Mouse (Mus musculus) layer of hippocampus, adult 8-10 months (tissue): ENCODE results near the gene Upk2. TPM values are rescaled to one million over a fixed set of nuclear protein-coding genes. Genes with fewer than 3 reads are reported as not detected.

Source experiments
- DNase-seq, 2 experiments: peaks; one replicate each; pipeline ENCODE4 v3.0.0; 2022; ENCODE audit warnings: low spot score in 2 of 2
- total RNA-seq, 4 experiments: library from RNA; stranded (reverse); gene quantifications; 2 replicates each; pipeline ENCODE4 v1.2.4; 2022

Upk2 gene
- total RNA-seq, 4 experiments from 2014 or later = not detected

- DNase-seq = no peak
Observed at GRCm38 (mm10) chr9:44488855-44489381, 34.1 kb upstream of the Upk2 start.

- no peak for DNase-seq
Observed at GRCm38 (mm10) chr9:44488416-44488815, 33.6 kb upstream of the Upk2 start.

DNA sequence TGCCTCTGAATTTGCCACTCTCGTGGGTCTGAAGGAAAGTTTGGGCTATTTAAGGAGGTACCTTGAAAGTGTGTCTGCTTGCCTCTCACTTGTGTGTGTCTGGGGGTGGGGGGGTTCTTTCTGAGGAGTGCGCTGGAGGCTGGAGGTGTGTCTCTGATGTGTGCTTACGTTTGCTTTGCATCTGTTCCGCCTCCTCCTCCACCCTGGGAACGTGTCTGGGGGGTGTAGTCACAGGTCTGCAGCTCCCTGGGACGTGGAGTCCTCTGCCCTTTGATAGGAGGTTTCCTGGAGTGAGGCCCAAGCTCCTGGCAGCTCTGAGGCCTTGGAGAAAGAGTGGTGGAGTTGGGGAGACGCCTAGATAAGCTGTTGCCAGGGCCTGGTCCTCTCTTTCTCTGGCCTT lies 32.7 kb upstream of the Upk2 start:
- DNase-seq = no peak

DNA sequence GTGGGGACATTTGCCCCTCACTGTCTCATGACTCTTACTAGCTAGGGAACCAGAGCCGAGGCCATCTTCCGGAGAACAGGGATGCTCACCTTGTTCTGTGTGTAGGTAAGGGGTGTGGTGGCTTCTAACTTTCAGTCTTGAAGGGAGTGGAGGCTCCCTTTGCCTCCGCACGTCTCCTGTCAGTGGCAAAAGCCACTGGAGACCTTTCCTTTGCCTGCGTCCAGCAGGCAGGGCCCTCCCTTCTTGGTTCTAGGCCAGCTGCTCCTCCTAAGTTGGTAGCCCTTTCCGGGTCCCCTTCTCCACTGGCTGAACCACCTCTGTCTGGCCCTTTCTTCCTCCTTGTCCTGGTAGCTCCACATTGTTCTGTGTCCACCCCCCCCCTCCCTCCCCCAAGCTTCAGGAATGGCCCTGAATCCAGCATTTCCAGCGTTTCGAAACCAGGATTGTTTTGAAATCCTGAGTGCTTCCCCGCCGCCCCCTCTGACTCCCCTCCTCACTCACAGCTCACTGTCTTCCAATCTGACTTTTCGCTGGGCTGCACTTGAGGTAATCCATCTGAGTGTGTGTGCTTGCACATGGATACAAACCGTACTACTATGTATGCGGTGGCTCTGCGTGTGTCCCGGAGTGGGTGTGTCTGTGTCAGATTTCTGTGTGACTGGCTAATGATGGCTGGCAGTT lies 32.1 kb upstream of the Upk2 start:
- DNase-seq = no peak

DNA sequence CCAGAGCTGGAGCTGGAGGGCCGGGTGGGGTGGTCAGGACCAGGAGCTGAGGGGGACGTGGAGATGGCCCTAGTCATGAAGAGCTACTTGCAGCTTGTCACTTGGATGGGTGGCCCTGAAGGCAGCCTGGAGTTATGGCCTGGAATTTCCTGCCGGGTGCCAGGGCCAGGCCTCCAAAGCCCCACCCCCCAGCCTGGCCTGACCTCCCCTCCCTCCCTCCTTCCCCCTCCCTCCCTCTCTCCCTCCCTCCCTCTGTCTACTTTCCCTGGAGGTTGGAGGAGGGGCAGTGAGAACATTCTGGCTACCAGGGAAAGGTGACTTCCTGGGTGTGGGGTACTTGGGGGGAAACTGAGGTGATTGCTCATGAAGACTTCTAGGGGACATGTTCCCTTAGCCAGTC lies 31.6 kb upstream of the Upk2 start:
- DNase-seq = no peak

DNA sequence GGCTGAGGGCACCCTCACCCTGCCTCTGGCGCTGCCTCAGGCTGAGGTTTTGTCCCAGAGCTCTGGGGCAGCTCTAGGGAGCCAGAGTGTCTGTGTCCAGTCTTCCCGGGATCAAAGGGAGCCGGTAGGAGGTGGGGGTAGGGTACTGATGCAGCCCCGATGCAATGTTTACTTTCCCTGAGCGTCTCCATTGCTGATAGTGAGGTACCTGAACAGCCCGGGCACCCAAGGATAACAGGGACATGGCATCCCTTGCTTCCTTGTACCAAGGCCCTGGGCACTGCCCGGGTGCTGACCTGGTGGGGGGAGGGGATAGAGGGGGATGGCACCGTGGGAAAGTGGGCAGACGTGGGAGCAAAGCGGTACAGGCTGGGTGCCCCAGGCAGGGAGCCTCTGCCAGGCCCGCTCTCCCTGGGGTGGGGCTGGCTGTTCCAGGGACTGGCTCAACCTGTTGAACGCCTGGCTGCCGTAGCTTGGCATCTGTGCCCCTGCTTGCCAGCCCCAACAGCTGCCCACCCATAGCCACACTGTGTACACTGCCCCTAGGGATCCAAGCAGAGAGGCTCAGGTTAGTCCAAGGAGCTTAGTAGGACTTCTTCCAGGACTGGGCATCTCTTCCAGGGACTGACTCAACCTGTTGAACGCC lies 30.9 kb upstream of the Upk2 start:
- no peak for DNase-seq

GRCm38 (mm10) chr9:44485105-44485515 lies 30.3 kb upstream of the Upk2 start:
- DNase-seq = no peak

GRCm38 (mm10) chr9:44484311-44485104 lies 29.7 kb upstream of the Upk2 start:
- no peak for DNase-seq

DNA sequence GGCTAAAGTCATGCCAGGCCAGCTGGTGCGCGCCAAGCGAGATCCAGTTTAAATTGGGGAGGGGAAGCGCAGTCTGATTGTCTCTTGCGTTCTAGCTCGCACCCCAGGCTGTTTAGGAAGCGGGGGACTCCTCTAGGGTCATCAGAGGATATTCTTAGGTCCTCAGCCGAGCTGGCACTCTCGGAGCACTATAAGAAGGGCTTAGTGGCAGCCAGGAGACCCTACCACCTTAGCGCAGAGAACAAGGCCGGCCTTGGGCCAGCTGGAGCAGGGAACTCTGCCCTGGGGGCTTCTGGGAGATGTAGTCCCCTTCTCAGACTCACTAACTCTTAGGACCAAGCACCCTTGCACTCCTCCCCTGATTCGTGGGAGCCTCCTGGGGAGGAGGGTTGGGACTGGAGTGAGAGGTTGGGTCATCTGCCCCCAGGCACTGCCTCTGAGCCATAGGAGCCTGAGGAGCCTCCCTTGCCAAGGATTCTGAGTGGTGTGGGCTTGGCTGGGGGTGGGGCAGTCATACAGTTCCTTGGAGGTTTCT lies 28.8 kb upstream of the Upk2 start:
- DNase-seq = peak in 1 of 2 experiments; percentile 50

DNA sequence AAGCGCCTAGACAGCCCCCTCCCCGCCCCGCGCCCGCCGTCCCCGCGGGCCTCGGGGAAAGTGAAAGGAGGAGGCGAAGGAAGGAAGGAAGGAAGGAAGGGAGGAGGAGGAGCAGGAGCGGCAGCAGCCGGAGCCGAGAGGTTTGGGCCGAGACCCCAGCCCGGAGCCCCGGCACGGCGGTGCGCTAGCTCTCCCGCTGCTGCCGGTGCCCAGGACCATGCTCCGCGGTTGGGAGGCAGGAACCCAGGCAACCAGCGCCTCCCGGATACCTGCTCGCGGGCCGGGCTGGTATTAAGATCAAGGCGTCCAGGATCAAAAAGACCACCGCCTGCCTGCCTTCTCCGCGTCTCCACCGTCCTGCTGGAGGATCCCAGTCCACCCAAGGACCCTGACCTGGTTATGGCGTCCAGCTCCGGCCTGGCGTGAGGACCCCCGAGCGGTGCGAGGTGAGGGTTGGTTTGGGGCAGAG lies 28.3 kb upstream of the Upk2 start:
- no peak for DNase-seq

GRCm38 (mm10) chr9:44482552-44482951 lies 27.8 kb upstream of the Upk2 start, which contains the start of gene Bcl9l:
Gene Bcl9l (plus strand): TSS chr9:44482825.
- DNase-seq = peak; percentile 89

DNA sequence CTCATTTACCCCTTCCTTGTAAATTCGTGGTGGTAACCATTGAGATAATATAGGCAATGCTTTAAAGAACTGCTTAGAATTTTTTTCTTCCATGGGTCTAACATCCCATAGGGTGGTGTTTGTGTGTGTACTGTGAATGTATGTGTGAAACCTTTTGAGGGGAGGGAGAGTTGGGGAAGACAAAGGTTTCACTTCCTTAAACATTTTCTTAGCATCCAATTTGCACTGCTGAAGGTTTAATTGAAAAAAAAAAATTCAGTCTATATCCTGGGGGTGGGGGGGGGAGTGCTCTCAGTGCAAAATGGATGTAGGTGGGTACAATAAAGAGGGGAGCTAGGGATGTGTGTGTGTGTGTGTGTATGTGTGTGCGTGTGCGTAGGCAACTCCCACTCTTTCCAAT lies 27.3 kb upstream of the Upk2 start:
- no peak for DNase-seq

GRCm38 (mm10) chr9:44479628-44480428 lies 25.1 kb upstream of the Upk2 start:
- peak; percentile 84 to 90 for DNase-seq

DNA sequence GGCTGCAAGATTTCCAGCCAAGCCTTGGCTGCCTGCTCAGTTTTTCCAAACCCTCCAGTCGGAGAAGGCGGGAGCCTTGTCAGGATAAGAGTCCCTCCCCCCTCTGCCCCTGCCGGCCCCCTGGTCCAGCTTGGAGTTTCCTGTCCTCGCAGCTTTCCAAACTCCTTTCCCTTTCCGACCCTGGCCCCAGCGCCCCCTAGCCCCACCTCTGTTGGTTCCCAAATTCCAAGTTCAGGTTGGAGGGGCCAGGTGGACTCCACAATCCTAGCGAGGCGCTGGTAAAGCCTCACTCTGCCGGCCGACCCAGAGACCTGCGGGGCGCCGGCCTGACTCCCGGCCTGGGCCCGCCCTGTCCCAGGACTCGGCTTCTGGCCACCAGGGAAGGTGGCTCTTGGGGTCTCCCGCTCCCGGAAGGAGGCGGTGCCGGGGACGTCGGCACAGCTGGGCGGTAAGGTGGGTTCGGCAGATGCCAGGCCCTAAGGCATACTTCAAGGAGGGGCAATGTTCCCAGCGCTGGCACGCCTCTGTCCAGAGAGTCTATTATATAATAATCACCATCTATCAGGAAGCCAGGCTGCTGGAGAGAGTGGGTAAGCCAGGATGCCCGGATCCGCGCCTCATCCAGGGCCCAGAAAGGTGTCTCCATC lies 24.3 kb upstream of the Upk2 start:
- peak in 1 of 2 experiments; percentile 67 for DNase-seq

GRCm38 (mm10) chr9:44478229-44478921 lies 23.6 kb upstream of the Upk2 start:
- DNase-seq = peak in 1 of 2 experiments; percentile 59

GRCm38 (mm10) chr9:44477339-44478228 lies 22.8 kb upstream of the Upk2 start:
- no peak for DNase-seq

DNA sequence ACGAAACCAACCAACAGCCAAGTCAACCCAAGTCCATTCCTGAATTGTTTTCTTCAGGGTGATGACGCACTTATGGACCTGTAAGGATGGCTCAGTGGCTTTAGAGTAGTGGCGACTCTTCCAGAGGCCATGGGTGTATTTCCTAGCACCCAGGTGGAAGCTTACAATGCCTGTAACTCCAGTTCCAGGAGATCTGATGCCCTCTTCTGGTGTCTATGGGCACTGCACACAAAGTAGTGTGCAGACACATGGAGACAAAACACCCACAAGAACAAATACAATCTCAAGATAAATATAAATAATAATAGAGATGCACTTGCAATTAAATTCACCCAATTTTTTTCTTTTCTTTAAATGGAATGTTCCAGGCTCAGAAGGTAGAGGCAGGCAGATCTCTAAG lies 21.2 kb upstream of the Upk2 start:
- DNase-seq = no peak

DNA sequence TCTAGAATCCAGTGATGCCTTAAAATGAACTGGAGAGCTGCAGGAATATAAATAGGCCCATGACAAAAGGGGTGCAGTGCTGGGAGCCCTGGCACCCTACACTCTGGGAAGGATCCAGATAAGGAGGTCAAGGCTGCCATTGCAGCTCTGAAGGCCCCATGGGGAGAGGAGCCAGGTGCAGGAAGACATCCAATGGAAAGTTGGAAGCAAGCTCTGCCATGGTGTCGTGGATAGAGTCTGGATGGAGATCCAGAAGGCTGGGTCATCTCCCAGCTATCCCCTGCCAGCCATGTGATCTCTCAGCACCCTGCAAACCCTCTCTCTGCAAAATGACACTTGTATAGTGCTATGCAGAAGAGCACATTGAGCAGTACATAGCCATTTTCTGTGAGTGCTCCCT lies 19.6 kb upstream of the Upk2 start:
- DNase-seq = no peak

DNA sequence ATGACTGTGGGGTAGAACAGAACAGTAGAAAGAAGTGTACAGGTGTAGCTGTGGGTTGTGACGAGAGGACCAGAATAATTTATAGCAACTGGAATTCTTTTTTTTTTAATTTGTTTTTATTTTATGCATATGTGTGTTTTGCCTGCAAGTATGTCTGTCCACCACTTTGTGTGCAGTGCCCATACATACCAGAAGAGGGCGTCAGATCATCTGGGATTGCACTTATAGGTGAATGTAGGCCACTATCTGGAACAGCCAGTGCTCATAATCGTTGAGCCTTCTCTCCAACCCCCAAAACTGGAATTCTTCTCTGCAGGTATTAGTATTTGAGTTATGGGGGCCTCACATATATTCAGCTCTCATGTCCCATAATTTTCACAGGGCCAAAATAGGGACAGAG lies 18.4 kb upstream of the Upk2 start:
- DNase-seq = no peak
